Mouse (Mus musculus): Measurements from ENCODE around the gene Ephx4.

GRCm38 (mm10) chr5:107405361-107405760, 2.8 kb downstream of the Ephx4 start:
- TF ChIP-seq POLR2A (IDR thresholded peaks at IDR 0.05; ENCODE audit: low read depth, low read length), result no peak
- TF ChIP-seq CTCF (IDR thresholded peaks at IDR 0.05; ENCODE audit: extremely low read depth, insufficient read depth, insufficient read length, insufficient replicate concordance), result no peak

Measured in spleen, adult 2 months (tissue).